Mouse (Mus musculus): ENCODE data around the gene Hivep1. TPM values are rescaled to one million over a fixed set of nuclear protein-coding genes. Genes with fewer than 3 reads are reported as not detected.

Gene Hivep1
- polyA plus RNA-seq, 1 experiment from 2014 or later, result 21.8 TPM

GRCm38 (mm10) chr13:42222401-42222800 is 170.6 kb downstream of the Hivep1 start:
- no peaks in the 10 kb centered on the region for H3K27me3 ChIP-seq (ENCODE audit: control insufficient read depth, insufficient read depth, low read length)
- no peaks in the 10 kb centered on the region for H3K36me3 ChIP-seq (replicated peaks; ENCODE audit: control insufficient read depth, insufficient read depth)
- H3K4me3 ChIP-seq (replicated peaks; ENCODE audit: low read length), result no peak overlapping the region
- no peak overlapping the region for H3K9ac ChIP-seq
- 97% methylated on average over 7 of the region's 7 CpGs for WGBS
- ATAC-seq (ENCODE audit: low FRiP score) (no peak), DNase-seq (ENCODE audit: low spot score) (no peak)
- no peaks in the 10 kb centered on the region for H3K4me1 ChIP-seq (replicated peaks; ENCODE audit: control insufficient read depth, insufficient read depth, low read length)
- no peak overlapping the region for H3K4me2 ChIP-seq (replicated peaks)
- H3K27ac ChIP-seq, result no peak overlapping the region
- no peaks in the 10 kb centered on the region for H3K9me3 ChIP-seq (ENCODE audit: control insufficient read depth, low read length)

- H3K4me3 ChIP-seq (replicated peaks; ENCODE audit: low read length), result no peak overlapping the region
- ATAC-seq (ENCODE audit: low FRiP score), result no peak
- WGBS, result 95% methylated on average over 10 of the region's 10 CpGs
Measured at GRCm38 (mm10) chr13:42228849-42229248, 177.0 kb downstream of the Hivep1 start.

GRCm38 (mm10) chr13:42233741-42234419 is 182.1 kb downstream of the Hivep1 start:
- Histone ChIP-seq H3K9ac (no peak overlapping the region), H3K27ac (no peak overlapping the region), H3K4me2 (replicated peaks) (no peak overlapping the region), H3K9me3 (ENCODE audit: control insufficient read depth, low read length) (no peaks in the 10 kb centered on the region), H3K27me3 (ENCODE audit: control insufficient read depth, insufficient read depth, low read length) (no peaks in the 10 kb centered on the region), H3K4me3 (replicated peaks; ENCODE audit: low read length) (no peak overlapping the region), H3K36me3 (replicated peaks; ENCODE audit: control insufficient read depth, insufficient read depth) (no peaks in the 10 kb centered on the region), H3K4me1 (replicated peaks; ENCODE audit: control insufficient read depth, insufficient read depth, low read length) (no peaks in the 10 kb centered on the region)
- DNase-seq (ENCODE audit: low spot score), result no peak
- ATAC-seq (ENCODE audit: low FRiP score), result no peak
- 79% methylated on average over 9 of the region's 9 CpGs for WGBS

More at GRCm38 (mm10) chr13:42228849-42229248, 177.0 kb downstream of the Hivep1 start:
- DNase-seq (ENCODE audit: low spot score), result no peak
- H3K27ac ChIP-seq, result no peak overlapping the region
- H3K27me3 ChIP-seq (ENCODE audit: control insufficient read depth, insufficient read depth, low read length), result no peaks in the 10 kb centered on the region
- no peak overlapping the region for H3K4me2 ChIP-seq (replicated peaks)
- H3K9me3 ChIP-seq (ENCODE audit: control insufficient read depth, low read length), result no peaks in the 10 kb centered on the region
- H3K9ac ChIP-seq, result no peak overlapping the region
- no peaks in the 10 kb centered on the region for H3K36me3 ChIP-seq (replicated peaks; ENCODE audit: control insufficient read depth, insufficient read depth)
- H3K4me1 ChIP-seq (replicated peaks; ENCODE audit: control insufficient read depth, insufficient read depth, low read length), result no peaks in the 10 kb centered on the region

GRCm38 (mm10) chr13:42238520-42238919 is 186.7 kb downstream of the Hivep1 start:
- ATAC-seq (ENCODE audit: low FRiP score) (no peak), DNase-seq (ENCODE audit: low spot score) (no peak)
- 100% methylated on average over 3 of the region's 3 CpGs for WGBS

GRCm38 (mm10) chr13:42242131-42242530 is 190.3 kb downstream of the Hivep1 start:
- H3K4me1 ChIP-seq (replicated peaks; ENCODE audit: control insufficient read depth, insufficient read depth, low read length), result no peaks in the 10 kb centered on the region
- ATAC-seq (ENCODE audit: low FRiP score) (no peak), DNase-seq (ENCODE audit: low spot score) (no peak)
- H3K27ac ChIP-seq, result no peak overlapping the region
- H3K9me3 ChIP-seq (ENCODE audit: control insufficient read depth, low read length), result no peaks in the 10 kb centered on the region
- no peak overlapping the region for H3K4me3 ChIP-seq (replicated peaks; ENCODE audit: low read length)
- H3K4me2 ChIP-seq (replicated peaks), result no peak overlapping the region
- H3K9ac ChIP-seq, result no peak overlapping the region
- H3K36me3 ChIP-seq (replicated peaks; ENCODE audit: control insufficient read depth, insufficient read depth), result no peaks in the 10 kb centered on the region
- no peaks in the 10 kb centered on the region for H3K27me3 ChIP-seq (ENCODE audit: control insufficient read depth, insufficient read depth, low read length)
- 70% methylated on average over 3 of the region's 3 CpGs for WGBS

More at GRCm38 (mm10) chr13:42238520-42238919, 186.7 kb downstream of the Hivep1 start:
- Histone ChIP-seq H3K9ac (no peak overlapping the region), H3K4me1 (replicated peaks; ENCODE audit: control insufficient read depth, insufficient read depth, low read length) (no peaks in the 10 kb centered on the region), H3K36me3 (replicated peaks; ENCODE audit: control insufficient read depth, insufficient read depth) (no peaks in the 10 kb centered on the region), H3K4me3 (replicated peaks; ENCODE audit: low read length) (no peak overlapping the region), H3K9me3 (ENCODE audit: control insufficient read depth, low read length) (no peaks in the 10 kb centered on the region), H3K27me3 (ENCODE audit: control insufficient read depth, insufficient read depth, low read length) (no peaks in the 10 kb centered on the region), H3K4me2 (replicated peaks) (no peak overlapping the region), H3K27ac (no peak overlapping the region)

Other genes starting within 250 kb of the Hivep1 start
- 0.21 TPM in 1 of 2 replicates, not detected in the other for gene Adtrp, start 204.3 kb upstream of the Hivep1 start, polyA plus RNA-seq (2014; fragmentation: Nextera tagmentation; extraction: Ambion mirVana)
- gene Edn1, start 249.5 kb downstream of the Hivep1 start, polyA plus RNA-seq (2014; fragmentation: Nextera tagmentation; extraction: Ambion mirVana), result 2.3 and 3.1 TPM in 2 replicates